Mouse (Mus musculus) frontal cortex, postnatal 14 days (tissue): Measurements from ENCODE around the gene C1ra.
"Not testable (repeated sequence)": the region's sequence is repeated elsewhere in the genome, so short reads cannot be mapped to it uniquely, and the experiment has no call there.

Experiments used
- DNase-seq, 2 experiments: peaks; one replicate each; pipeline ENCODE4 v3.0.0; 2022; ENCODE audit warnings: low spot score in 2 of 2

C1ra gene

GRCm38 (mm10) chr6:124485414-124486144, 26.6 kb upstream of the C1ra start:
- no peak for DNase-seq

GRCm38 (mm10) chr6:124487509-124487908, 24.7 kb upstream of the C1ra start:
- DNase-seq: no peak

- DNase-seq: no peak
Measured at GRCm38 (mm10) chr6:124488952-124489351, 23.3 kb upstream of the C1ra start.

GRCm38 (mm10) chr6:124491427-124491826, 20.8 kb upstream of the C1ra start:
- DNase-seq: no peak

GRCm38 (mm10) chr6:124492842-124493561, 19.2 kb upstream of the C1ra start, which contains the start of gene C1rl:
Gene C1rl (plus strand): TSS chr6:124493113.
- DNase-seq: peak; percentile 31 to 69

- no peak for DNase-seq
Measured at GRCm38 (mm10) chr6:124493886-124494285, 18.3 kb upstream of the C1ra start.

- DNase-seq: no peak
Measured at GRCm38 (mm10) chr6:124496054-124496453, 16.2 kb upstream of the C1ra start.

- no peak for DNase-seq
Measured at GRCm38 (mm10) chr6:124499914-124500566, 12.2 kb upstream of the C1ra start.

GRCm38 (mm10) chr6:124501473-124501872, 10.7 kb upstream of the C1ra start:
- DNase-seq: no peak

GRCm38 (mm10) chr6:124502021-124502420, 10.2 kb upstream of the C1ra start:
- DNase-seq: no peak

GRCm38 (mm10) chr6:124505028-124505427, 7.2 kb upstream of the C1ra start:
- DNase-seq: no peak

GRCm38 (mm10) chr6:124506991-124507390, 5.2 kb upstream of the C1ra start:
- DNase-seq: no peak

- no peak for DNase-seq
Measured at GRCm38 (mm10) chr6:124508292-124508691, 3.9 kb upstream of the C1ra start.

GRCm38 (mm10) chr6:124509192-124509591, 3.0 kb upstream of the C1ra start:
- not testable (repeated sequence) for DNase-seq

- no peak for DNase-seq
Measured at GRCm38 (mm10) chr6:124511936-124512335, 269 bp upstream of the C1ra start.

GRCm38 (mm10) chr6:124517733-124518132, 5.5 kb downstream of the C1ra start:
- not testable (repeated sequence) for DNase-seq

GRCm38 (mm10) chr6:124522082-124522481, 9.9 kb downstream of the C1ra start:
- DNase-seq: not testable (repeated sequence)

GRCm38 (mm10) chr6:124527881-124528280, 15.7 kb downstream of the C1ra start:
- no peak for DNase-seq

GRCm38 (mm10) chr6:124531077-124531476, 18.9 kb downstream of the C1ra start:
- no peak for DNase-seq

GRCm38 (mm10) chr6:124536125-124536829, 24.1 kb downstream of the C1ra start:
- DNase-seq: not testable (repeated sequence)

- DNase-seq: not testable (repeated sequence)
Measured at GRCm38 (mm10) chr6:124541176-124541575, 29.0 kb downstream of the C1ra start.

GRCm38 (mm10) chr6:124542284-124542683, 30.1 kb downstream of the C1ra start, which contains the start of gene C1s1:
Gene C1s1 (minus strand): TSS chr6:124542359.
- DNase-seq: peak in 1 of 2 experiments; percentile 38
